Mouse (Mus musculus): ENCODE results near the gene Hcn3.
"Not testable (repeated sequence)": the region's sequence is repeated elsewhere in the genome, so short reads cannot be mapped to it uniquely, and the experiment has no call there.

Gene Hcn3

DNA sequence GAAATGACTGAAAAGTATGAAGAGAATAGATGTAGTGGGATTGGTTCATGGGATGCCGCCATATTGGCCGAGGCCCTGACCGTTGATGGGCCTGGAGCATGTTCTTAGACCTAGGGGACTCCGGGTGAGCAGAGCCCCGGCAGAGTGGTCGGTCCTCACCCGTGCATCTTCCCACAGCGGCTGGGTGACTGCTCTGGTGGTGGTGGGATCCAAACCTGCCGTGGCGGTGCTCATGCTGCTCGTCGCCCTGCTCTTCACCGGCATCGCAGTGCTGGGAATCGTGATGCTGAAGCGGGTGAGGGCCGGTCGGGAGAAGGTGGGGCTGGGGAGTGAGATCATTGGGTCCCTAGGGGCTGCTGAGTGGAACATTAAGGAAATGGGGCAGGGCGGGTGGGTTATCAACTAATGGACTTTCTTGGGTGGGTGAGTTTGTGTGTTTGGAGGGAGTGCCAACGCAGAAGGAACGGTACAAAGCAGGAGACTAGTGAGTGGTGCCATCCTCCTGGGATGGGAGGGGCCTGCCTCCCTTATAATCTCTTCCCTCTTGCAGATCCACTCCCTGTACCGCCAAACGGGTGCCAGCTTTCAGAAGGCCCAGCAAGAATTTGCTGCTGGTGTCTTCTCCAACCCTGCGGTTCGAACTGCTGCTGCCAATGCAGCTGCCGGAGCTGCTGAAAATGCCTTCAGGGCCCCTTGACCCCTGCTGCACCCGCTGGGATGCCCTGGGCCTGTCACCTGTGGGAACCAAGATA lies 21.9 kb upstream of the Hcn3 start:
- DNase-seq (ENCODE audit: inconsistent ontology term): no peak

DNA sequence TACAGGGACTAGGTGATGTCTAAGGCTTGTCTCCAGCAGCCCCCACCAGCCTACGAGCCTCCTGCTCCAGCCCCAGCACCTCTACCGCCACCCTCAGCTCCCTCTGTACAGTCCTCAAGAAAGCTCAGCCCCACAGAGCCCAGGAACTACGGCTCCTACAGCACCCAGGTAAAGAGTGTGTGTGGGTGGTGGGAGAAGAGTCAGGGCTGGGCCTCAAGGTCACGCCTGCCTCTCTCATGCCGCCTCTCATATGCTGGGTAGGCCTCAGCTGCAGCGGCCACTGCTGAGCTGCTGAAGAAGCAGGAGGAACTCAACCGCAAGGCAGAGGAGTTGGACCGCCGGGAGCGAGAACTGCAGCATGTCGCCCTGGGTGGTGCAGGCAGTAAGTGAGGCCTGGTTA lies 19.1 kb upstream of the Hcn3 start:
- no peak for DNase-seq (ENCODE audit: inconsistent ontology term)

DNA sequence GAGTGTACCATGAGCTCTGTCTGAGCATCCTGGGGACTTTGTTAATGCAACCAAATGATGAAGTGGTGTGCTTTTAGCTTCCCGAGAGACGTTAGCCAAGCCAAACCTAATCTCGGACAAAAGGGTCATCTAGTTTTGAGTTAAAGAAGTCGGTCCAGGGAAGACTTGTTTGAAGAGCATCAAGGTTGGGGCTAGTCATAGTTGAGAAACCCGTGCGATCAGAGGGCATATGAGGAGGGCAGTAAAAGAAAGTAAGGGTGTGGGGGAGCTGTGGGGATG lies 18.1 kb upstream of the Hcn3 start:
- DNase-seq (ENCODE audit: inconsistent ontology term): no peak

DNA sequence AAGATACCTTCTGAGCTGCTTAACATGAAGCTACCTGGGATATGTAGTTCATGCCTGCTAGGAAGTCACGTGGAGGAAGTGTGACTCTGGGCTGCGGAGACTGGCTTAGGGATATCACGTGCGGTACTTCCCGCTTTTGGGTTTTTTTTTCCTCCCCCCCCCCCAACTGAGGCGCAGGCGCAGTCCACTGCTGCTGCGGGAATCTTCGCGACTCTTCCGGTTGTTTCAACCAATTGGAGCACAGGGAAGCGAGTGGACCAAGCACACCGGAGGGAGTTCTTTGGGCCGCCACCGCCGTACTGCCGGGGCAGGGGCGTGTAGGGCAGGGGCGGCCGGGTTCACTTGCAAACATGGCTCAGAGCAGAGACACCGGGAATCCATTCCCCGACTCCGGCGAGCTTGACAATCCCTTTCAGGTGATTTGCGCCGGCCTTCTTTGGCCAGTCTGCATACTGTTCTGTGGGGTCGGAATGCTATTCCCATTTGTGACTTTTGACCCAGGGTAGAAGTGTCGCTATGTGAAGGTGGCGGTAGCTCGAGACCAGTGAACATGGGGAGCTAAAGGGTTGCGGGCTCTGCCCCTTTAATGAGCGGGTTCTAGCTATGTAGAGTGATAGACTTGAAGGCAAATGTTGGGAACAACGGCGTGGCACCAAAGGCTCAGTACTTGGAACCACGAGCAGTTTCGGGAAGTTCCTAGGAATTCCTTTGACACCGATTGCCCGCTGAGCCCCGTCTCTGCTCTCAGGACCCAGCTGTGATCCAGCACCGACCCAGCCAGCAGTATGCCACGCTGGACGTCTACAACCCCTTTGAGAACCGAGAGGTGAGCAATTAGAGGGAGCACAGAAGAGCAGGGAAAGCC lies 17.5 kb upstream of the Hcn3 start, which contains the start of gene Scamp3:
Scamp3 (plus strand) TSS at position 232 of the 865 bp plus-strand sequence.
- peak; percentile 99 for DNase-seq (ENCODE audit: inconsistent ontology term)

DNA sequence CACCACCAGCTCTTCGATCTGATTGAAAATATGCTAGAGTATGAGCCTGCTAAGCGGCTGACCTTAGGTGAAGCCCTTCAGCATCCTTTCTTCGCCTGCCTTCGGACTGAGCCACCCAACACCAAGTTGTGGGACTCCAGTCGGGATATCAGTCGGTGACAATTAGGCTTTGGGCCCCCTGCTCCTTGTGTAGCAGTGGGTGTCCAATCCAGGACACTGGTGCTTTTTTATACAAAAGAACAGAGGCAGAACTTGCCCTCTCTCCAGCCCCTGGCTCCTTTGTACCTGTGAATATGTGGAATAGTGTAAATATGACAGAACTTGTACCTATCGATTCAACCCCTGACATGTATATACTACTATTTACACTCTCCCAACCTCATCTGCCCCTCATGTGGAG lies 16.4 kb upstream of the Hcn3 start:
- no peak for DNase-seq (ENCODE audit: inconsistent ontology term)

DNA sequence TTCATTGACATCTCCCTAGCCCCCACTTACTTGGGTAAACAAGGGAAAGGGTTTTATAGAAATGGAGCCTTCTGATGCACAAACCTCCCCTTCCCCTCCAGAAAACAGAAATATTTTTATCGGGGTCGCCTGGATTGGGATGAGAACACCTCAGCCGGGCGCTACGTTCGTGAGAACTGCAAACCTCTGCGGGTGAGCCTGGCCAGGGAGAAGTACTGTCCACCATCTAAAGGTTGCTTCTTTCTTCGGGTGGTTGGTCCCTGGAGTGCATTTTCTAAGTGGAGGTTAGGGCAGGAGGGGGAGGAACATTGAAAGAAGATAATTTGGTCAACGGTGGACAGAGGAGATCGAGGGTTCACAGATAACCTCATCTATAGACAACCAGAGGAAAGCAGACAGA lies 15.5 kb upstream of the Hcn3 start:
- no peak for DNase-seq (ENCODE audit: inconsistent ontology term)

DNA sequence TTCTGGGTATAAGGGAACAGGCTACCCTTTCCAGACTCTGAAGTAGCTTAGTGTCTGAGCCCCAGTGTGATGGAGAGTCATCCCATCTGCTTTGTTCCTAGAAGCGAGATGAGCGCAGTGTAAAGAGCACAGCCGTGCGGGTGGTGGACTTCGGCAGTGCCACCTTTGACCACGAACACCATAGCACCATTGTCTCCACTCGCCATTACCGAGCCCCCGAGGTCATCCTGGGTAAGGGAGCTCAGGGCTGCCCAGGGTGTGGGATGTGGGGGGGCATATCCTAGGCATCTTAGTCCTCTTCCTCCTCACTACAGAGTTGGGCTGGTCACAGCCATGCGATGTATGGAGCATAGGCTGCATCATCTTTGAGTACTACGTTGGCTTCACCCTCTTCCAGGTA lies 14.8 kb upstream of the Hcn3 start:
- no peak for DNase-seq (ENCODE audit: inconsistent ontology term)

DNA sequence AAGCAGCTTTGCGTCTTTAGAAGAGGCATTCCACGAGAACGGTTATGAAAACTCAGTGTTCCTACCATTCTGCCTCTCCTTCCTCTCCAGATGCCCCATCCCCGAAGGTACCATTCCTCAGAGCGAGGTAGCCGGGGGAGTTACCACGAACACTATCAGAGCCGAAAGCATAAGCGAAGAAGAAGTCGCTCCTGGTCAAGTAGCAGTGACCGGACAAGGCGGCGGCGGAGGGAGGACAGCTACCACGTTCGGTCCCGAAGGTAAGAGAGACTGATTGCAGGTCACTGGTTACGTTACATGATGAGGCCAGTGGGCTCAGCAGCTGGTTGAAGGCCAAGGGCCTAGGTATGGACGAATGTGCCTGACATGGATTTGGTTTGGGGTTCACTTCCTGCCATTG lies 6.9 kb upstream of the Hcn3 start:
- no peak for DNase-seq (ENCODE audit: inconsistent ontology term)

DNA sequence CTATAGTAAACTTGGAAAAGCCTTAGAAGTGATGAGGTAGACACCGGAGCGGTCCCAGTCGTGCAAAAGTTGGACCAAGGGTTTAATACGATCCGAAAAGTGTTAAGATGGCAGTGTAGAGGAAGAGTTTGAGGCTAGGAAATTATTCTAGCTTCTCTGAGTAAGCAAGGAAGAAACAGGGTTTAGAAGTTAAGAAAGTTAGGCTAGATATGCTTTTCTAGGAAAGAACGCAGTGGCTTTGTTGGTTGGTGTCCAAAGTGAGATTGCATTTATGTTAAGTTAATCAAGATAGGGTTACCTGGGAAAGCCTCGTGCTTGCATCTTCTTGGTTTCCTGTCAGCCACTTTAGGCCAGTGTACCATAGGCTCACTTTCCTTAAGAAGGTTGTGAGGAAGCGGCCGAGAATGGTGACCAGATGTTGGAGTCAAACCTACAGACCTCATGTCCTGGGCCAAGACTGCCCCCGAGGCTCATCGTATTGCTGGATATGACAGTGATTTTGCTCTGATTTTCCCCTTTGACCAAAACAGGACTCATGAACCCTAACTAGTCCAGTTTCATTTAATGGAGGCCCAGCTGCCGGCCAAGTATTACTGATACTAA lies 5.4 kb upstream of the Hcn3 start:
- no peak for DNase-seq (ENCODE audit: inconsistent ontology term)

DNA sequence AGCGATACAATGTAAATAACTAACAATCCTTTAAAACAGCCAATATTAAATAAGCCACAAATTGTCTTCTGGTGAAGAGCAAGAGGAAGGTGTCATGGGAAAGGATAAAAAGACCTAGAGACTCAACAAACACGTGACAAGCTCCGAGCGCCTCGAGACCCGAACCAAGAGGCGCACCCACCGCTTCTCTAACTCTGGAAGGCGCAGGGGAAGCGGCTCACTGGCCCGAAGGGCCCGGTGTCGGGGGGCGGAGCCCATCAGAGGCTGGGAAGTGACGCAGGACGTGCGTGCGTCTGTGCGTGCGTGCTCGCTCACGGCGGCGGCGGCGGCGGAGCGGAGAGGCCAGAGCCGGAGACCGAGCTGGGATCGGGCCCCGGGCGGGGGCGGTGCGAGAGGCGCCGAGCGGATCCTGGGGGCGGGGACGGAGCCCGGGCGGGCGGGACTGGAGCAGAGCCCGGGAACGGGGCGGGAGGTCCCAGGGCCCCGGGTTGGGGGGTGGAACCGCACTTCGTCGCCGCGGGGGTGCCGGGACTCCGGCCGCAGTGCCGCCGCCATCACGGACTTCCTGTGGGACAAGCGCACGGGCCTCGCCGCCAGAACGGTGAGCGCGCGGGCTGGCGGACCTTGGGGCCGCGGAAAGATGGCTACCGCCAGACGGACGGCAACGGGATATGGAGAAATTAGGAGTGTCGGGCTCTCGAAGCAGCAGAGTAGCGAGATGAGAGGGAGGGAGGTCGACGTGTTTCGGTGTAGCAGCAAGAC lies 4.7 kb upstream of the Hcn3 start, which contains the start of gene Clk2:
Clk2 (plus strand) TSS at position 290 of the 762 bp plus-strand sequence.
- DNase-seq (ENCODE audit: inconsistent ontology term): peak; percentile 97

DNA sequence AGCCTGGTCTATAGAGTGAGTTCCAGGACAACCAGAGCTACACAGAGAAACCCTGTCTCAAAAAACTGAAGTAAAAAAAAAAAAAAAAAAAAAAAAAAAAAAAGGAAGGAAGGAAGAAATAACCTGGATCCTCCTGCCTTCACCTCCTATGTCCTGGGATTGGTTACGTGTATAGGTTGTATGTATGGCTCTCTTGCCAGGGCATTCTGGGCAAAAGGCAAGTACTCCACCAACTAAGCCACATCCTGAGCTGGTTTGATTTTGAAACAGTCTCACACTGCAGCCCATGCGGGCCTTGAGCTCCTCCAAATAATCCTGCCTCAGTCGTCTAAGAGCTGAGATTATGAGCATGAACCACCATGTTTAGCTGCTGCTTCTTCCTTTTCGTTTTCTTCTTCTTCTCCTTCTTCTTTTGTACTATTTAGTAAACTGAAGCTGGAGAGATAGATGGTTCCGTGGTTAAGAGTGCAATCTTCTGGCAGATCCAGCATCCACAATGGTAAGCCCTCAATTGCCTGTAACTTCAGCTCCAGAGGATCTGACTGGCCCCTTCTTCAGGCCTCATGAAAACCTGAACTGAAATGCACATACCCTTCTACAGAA lies 3.7 kb upstream of the Hcn3 start:
- DNase-seq (ENCODE audit: inconsistent ontology term): no peak

DNA sequence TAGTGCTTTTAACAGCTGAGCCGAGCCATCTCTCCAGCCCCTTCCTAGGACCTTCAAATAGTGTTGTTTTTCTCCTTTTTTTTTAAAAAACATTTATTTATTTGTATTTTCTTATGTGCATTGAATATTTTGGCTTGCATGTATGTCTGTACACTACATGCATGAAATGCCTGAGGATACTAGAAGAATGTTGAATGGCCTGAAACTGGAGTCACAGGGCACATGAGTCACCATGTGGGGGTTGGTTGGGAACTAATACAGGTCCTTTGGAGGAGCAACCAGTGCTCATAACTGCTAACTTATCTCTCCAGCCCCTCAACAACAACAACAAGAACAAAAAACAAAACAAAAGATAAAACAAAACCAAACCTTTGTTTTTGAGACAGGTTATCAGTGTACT lies 3.1 kb upstream of the Hcn3 start:
- DNase-seq (ENCODE audit: inconsistent ontology term): peak; percentile 51

DNA sequence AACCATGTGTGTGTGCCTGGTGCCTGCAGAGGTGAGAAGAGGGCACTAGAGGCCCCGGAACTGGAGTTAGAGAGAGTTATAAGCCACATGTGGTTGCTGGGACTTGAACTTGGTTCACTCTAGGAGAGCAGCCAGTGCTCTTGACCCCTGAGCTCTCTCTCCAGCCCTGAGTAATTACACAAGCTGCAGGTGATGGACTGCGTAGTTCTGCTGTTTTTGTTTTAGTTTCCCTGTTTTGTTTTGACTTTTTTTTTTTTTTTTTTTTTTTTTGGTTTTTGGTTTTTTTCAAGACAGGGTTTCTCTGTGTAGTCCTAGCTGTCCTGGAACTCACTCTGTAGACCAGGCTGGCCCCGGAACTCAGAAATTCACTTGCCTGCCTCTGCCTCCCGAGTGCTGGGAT lies 1.8 kb upstream of the Hcn3 start:
- DNase-seq (ENCODE audit: inconsistent ontology term): no peak

DNA sequence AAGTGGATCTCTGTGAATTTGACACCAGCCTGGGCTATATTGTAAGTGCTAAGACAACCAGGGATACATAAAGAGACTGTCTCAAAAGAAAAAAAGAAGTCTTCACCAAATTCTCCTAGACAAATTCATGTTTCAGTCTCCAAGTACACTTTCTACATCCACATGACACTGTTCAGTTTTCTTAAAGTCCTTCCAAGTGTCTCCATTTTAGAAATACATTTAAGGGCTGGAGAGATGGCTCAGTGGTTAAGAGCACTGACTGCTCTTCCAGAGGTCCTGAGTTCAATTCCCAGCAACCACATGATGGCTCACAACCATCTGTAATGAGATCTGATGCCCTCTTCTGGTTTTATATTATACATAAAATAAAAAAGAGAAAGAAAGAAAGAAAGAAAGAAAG lies 1.2 kb upstream of the Hcn3 start:
- DNase-seq (ENCODE audit: inconsistent ontology term): not testable (repeated sequence)

DNA sequence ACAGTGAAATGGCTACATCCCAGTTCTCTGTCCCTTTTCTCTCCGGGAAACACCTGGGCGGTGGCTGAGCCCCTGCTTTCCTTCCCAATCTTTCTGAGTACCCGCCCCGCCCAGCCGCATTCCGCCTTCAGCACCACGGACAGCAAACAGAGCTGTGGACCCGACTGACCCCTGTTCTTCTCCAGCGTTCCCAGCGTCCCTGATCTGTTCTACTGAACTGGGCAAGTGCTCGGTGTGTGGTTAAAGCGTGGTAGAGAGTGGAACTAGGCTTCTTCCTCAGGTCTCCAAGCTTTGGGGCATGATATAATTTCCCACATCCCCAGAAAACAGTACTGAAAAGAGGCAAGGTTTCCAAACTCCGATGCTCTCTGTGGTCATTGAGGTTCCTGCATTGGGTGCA lies 785 bp downstream of the Hcn3 start:
- DNase-seq (ENCODE audit: inconsistent ontology term): peak; percentile 58

DNA sequence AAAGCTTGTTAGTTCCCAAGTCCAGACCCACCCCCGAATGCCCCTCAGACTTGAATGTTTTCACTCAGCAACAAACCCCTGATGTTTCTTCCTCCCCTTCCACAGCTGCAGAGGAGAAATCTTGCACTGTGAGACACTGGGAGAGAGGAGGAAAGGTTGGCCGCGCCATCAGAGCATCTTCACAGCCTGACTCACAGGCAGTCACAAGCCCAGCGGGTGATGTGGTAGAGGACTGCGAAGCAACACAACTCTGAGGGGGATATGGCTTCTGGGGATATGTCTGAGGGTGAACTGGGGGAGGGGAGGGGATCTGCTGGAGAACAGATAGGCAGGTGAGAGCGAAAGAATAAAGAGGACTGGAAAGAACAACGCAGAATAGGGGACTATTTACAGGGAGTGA lies 1.3 kb downstream of the Hcn3 start:
- no peak for DNase-seq (ENCODE audit: inconsistent ontology term)

DNA sequence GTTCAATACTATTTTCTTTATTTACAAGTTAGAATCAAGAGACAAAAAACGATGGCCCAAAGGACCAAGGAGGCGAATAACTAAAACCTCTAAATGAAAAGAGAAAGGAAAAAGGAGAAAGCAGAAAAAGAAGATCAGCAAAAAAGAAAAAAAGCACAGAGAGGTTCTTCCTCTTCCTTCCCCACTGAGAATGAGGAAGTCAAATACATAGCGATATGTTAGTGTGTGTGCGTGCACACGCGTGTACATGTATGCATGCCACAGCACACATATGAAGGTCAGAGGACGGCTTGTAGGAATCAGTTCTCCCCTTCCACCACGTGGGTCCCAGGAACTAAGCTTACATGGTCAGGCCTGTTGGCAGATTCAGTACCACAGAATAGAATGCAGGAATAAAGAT lies 3.0 kb downstream of the Hcn3 start:
- no peak for DNase-seq (ENCODE audit: inconsistent ontology term)

DNA sequence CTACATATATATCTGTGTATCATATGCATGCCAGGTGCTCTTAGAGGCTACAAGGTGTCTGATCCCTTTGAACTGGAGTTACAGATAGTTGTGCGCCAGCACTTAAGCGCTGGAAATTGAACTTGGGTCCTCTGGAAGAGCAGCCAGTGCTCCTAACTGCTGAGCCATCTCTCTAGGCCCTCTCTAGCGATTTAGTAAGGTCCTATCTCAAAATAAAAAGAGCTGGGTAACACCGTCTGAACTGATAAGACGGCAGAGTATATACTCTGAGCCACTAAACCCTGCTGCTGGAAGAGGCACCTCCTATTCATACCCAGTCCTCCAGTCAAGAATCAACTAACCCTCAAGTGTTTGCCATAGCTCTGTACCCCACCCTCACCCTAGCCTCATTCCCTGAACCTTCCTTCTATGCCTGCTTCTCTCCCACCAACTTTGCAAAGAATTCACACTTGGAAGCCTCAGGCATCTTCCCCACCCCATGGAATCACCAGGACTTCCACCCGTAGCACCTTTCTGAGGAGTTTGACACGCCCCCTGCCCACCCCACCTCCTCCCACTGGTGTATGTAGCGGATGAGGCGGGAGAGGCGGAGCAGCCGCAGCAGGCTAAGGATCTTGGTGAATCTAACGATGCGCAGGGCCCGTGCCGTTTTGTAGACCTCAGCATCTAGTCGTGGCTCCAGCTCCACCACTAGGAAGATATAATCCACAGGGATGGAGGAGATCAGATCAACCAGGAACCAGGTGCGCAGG lies 7.7 kb downstream of the Hcn3 start:
- DNase-seq (ENCODE audit: inconsistent ontology term): no peak

DNA sequence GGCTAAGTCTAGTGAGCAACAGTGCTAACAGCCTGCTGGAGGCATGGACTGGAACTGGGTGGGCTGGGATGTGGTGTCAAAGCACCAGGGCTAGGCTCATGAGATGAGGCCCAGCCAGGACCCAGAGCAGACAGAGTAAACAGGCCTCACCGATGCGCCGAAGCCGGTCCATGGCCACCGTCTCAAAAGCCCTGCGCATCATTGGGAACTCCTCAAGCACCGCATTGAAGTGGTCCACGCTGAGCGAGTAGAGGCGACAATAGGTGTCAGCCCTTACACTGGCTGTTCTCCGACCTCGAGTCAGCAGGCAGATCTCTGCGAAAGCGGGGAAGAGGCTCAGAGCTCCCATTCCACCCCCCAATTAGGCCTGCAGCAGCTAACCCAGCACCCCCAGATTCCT lies 11.4 kb downstream of the Hcn3 start:
- DNase-seq (ENCODE audit: inconsistent ontology term): no peak

DNA sequence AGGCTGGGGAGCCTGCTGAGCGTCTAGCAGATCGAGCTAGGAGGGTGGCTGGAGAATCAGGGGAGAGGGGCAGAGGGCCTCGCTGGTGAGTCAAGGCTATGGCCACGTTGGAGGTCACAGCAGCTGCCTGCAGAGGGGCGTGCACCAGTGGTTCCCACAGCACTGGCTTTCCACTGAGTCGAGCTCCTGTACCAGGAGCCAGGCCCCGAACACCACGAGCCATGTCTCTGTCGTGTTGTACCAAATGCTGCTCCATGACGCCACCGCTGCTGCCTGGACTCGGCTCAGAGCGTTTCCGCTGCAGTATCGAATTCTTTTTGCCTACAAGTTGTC lies 12.1 kb downstream of the Hcn3 start:
- no peak for DNase-seq (ENCODE audit: inconsistent ontology term)

All from Muller cell, postnatal 12 days (primary cell).